Mouse (Mus musculus) CH12.LX (cell line): ENCODE results near the gene Vwa3a. TPM values are rescaled to one million over a fixed set of nuclear protein-coding genes. Genes with fewer than 3 reads are reported as not detected.

Experiments
- DNase-seq: peaks from one replicate; pipeline ENCODE4 v3.0.0-alpha.2; 2013; ENCODE audit errors: extremely low read depth
- H3K27ac ChIP-seq: 2 replicates; pipeline ENCODE4 v1.5.1; 2012; ENCODE audit warnings: low read depth, mild to moderate bottlenecking, control low read depth, moderate library complexity; ENCODE audit not compliant: insufficient read depth
- H3K27me3 ChIP-seq: replicated peaks from 2 replicates; pipeline ENCODE3; 2012; ENCODE audit warnings: inconsistent platforms
- H3K36me3 ChIP-seq, 2 experiments: replicated peaks in 1 of 2; 2 replicates each; pipeline versions ENCODE3 to v1.6.1; 2012; ENCODE audit warnings: inconsistent platforms in 1 of 2, low read length in 1 of 2, mild to moderate bottlenecking in 1 of 2, mixed read lengths in 1 of 2, moderate library complexity in 1 of 2; ENCODE audit not compliant: control insufficient read depth in 1 of 2, insufficient read depth in 1 of 2
- H3K4me1 ChIP-seq, 2 experiments: 2 replicates each; pipeline ENCODE4 v1.6.1; 2012; ENCODE audit warnings: inconsistent platforms in 1 of 2, moderate library complexity in 1 of 2; ENCODE audit not compliant: insufficient read depth in 2 of 2, control insufficient read depth in 1 of 2
- H3K4me2 ChIP-seq: 2 replicates; pipeline ENCODE4 v1.6.1; 2012; ENCODE audit warnings: low read depth, mild to moderate bottlenecking, control low read depth; ENCODE audit not compliant: poor library complexity, insufficient read depth, severe bottlenecking
- H3K4me3 ChIP-seq, 3 experiments: fragments of 150-350 bp in 1 of 3; sonication (generic) in 1 of 3; replicated peaks in 1 of 3; 2 replicates each; pipeline versions ENCODE3 to v1.5.1; 2011 to 2012; ENCODE audit warnings: low read depth in 2 of 3, low read length in 2 of 3, mild to moderate bottlenecking in 2 of 3, moderate library complexity in 2 of 3, control low read depth in 1 of 3, improper control_type of control experiment in 1 of 3, inconsistent platforms in 1 of 3, mixed read lengths in 1 of 3; ENCODE audit not compliant: poor library complexity in 1 of 3
- H3K79me2 ChIP-seq: replicated peaks from 2 replicates; pipeline ENCODE4 v1.6.1; 2012; ENCODE audit warnings: mild to moderate bottlenecking, moderate library complexity; ENCODE audit not compliant: control insufficient read depth, poor library complexity, insufficient read depth, severe bottlenecking; ENCODE audit errors: extremely low read depth
- H3K9ac ChIP-seq: 2 replicates; pipeline ENCODE4 v1.6.1; 2012; ENCODE audit warnings: low read depth, mild to moderate bottlenecking, control low read depth, moderate library complexity; ENCODE audit not compliant: insufficient read depth
- H3K9me3 ChIP-seq: replicated peaks from 2 replicates; pipeline ENCODE3; 2012; ENCODE audit warnings: low read length, inconsistent platforms, mixed read lengths
- CHD1 ChIP-seq: IDR thresholded peaks from 2 replicates; pipeline ENCODE4 v1.6.1; 2012; ENCODE audit warnings: low read depth, low read length, improper control_type of control experiment, inconsistent platforms
- CHD2 ChIP-seq: IDR thresholded peaks from 2 replicates; pipeline ENCODE4 v1.6.1; 2011; ENCODE audit warnings: low read length, improper control_type of control experiment
- CTCF ChIP-seq, 2 experiments: IDR thresholded peaks in 1 of 2; conservative IDR thresholded peaks in 1 of 2; 2 replicates each; pipeline ENCODE4 v1.5.1; 2011 to 2012; ENCODE audit warnings: low read depth in 2 of 2, low read length in 2 of 2, improper control_type of control experiment in 1 of 2, inconsistent platforms in 1 of 2, mild to moderate bottlenecking in 1 of 2, moderate library complexity in 1 of 2
- ELF1 ChIP-seq: IDR thresholded peaks from 2 replicates; pipeline ENCODE4 v1.6.1; 2014; ENCODE audit warnings: low read depth, mild to moderate bottlenecking, inconsistent platforms, low read length, improper control_type of control experiment
- ETS1 ChIP-seq: conservative IDR thresholded peaks from 2 replicates; pipeline ENCODE4 v1.6.1; 2012; ENCODE audit warnings: low read depth, mild to moderate bottlenecking, inconsistent platforms, low read length, improper control_type of control experiment, moderate library complexity
- HCFC1 ChIP-seq: IDR thresholded peaks from 2 replicates; pipeline ENCODE4 v1.6.1; 2012; ENCODE audit warnings: low read depth, mild to moderate bottlenecking, inconsistent platforms, low read length, improper control_type of control experiment
- IRF4 ChIP-seq: IDR thresholded peaks from 2 replicates; pipeline ENCODE4 v1.6.1; 2014; ENCODE audit warnings: low read depth, mild to moderate bottlenecking, inconsistent platforms, low read length, improper control_type of control experiment
- JUN ChIP-seq: IDR thresholded peaks from 2 replicates; pipeline ENCODE4 v1.6.1; 2011; ENCODE audit warnings: low read depth, mild to moderate bottlenecking, low read length, improper control_type of control experiment, moderate library complexity; ENCODE audit not compliant: insufficient read depth
- JUND ChIP-seq: conservative IDR thresholded peaks from 2 replicates; pipeline ENCODE4 v1.6.1; 2011; ENCODE audit warnings: low read depth, low read length, improper control_type of control experiment
- KAT2A ChIP-seq: IDR thresholded peaks from 2 replicates; pipeline ENCODE4 v1.6.1; 2012; ENCODE audit warnings: low read length, improper control_type of control experiment, inconsistent platforms; ENCODE audit not compliant: insufficient replicate concordance
- MAFK ChIP-seq: IDR thresholded peaks from 2 replicates; pipeline ENCODE4 v1.6.1; 2011; ENCODE audit warnings: low read length, improper control_type of control experiment; ENCODE audit not compliant: insufficient replicate concordance
- NRF1 ChIP-seq: IDR thresholded peaks from 2 replicates; pipeline ENCODE4 v1.6.1; 2014; ENCODE audit warnings: low read depth, mild to moderate bottlenecking, inconsistent platforms, low read length, improper control_type of control experiment, moderate library complexity
- PAX5 ChIP-seq: IDR thresholded peaks from 2 replicates; pipeline ENCODE4 v1.6.1; 2012; ENCODE audit warnings: low read length, inconsistent platforms, mixed read lengths
- POLR2AphosphoS2 ChIP-seq: IDR thresholded peaks from 2 replicates; pipeline ENCODE4 v1.6.1; 2011; ENCODE audit warnings: low read depth, low read length, improper control_type of control experiment
- RAD21 ChIP-seq: IDR thresholded peaks from 2 replicates; pipeline ENCODE4 v1.6.1; 2011; ENCODE audit warnings: low read depth, mild to moderate bottlenecking, low read length, improper control_type of control experiment, moderate library complexity
- SIN3A ChIP-seq: IDR thresholded peaks from 2 replicates; pipeline ENCODE4 v1.6.1; 2012; ENCODE audit warnings: low read length, improper control_type of control experiment, inconsistent platforms
- TBP ChIP-seq: conservative IDR thresholded peaks from 2 replicates; pipeline ENCODE4 v1.6.1; 2011; ENCODE audit warnings: low read depth, low read length, improper control_type of control experiment
- TCF12 ChIP-seq: IDR thresholded peaks from 2 replicates; pipeline ENCODE4 v1.6.1; 2014; ENCODE audit warnings: low read depth, mild to moderate bottlenecking, inconsistent platforms, low read length, improper control_type of control experiment
- USF1 ChIP-seq: IDR thresholded peaks from 2 replicates; pipeline ENCODE4 v1.6.1; 2014; ENCODE audit warnings: low read depth, mild to moderate bottlenecking, inconsistent platforms, low read length, improper control_type of control experiment
- USF2 ChIP-seq: conservative IDR thresholded peaks from 2 replicates; pipeline ENCODE4 v1.6.1; 2011; ENCODE audit warnings: low read depth, low read length, improper control_type of control experiment
- ZMIZ1 ChIP-seq: IDR thresholded peaks from 2 replicates; pipeline ENCODE4 v1.6.1; 2012; ENCODE audit warnings: low read depth, mild to moderate bottlenecking, inconsistent platforms, low read length, improper control_type of control experiment
- ZNF384 ChIP-seq: IDR thresholded peaks from 2 replicates; pipeline ENCODE4 v1.6.1; 2012; ENCODE audit warnings: low read depth, low read length, improper control_type of control experiment, inconsistent platforms
- dilution Hi-C: fragments of 300-500 bp; cut with MboI; formaldehyde crosslinking; loops from 2 replicates; pipeline ENCODE4 v1.14.3; 2020; ENCODE audit warnings: low sequenced_read_pairs; ENCODE audit not compliant: extremely low pct_unique_long_range_greater_than_20kb, extremely low pct_ligation_motif_present
- in situ Hi-C: fragments of 300-500 bp; cut with MboI; formaldehyde crosslinking; loops from 3 replicates; pipeline ENCODE4 v1.14.3; 2019; ENCODE audit warnings: low sequenced_read_pairs, low pct_ligation_motif_present, low pct_unique_long_range_greater_than_20kb, mixed read lengths
- polyA plus RNA-seq: library from polyadenylated mRNA; unstranded; fragments of >175 nt; gene quantifications from 2 replicates; pipeline ENCODE4 v1.2.1, GENCODE M21; 2012; ENCODE audit warnings: low read depth; ENCODE audit not compliant: insufficient read length
- total RNA-seq, 2 experiments: library from RNA; depleted of rRNA; stranded (reverse); fragments of 300-350 nt in 1 of 2; fragments of >200 nt in 1 of 2; gene quantifications; 2 replicates each; pipeline ENCODE4 v1.2.3; 2012 to 2014

The Vwa3a gene
- total and polyA plus RNA-seq, 3 experiments = not detected

DNA sequence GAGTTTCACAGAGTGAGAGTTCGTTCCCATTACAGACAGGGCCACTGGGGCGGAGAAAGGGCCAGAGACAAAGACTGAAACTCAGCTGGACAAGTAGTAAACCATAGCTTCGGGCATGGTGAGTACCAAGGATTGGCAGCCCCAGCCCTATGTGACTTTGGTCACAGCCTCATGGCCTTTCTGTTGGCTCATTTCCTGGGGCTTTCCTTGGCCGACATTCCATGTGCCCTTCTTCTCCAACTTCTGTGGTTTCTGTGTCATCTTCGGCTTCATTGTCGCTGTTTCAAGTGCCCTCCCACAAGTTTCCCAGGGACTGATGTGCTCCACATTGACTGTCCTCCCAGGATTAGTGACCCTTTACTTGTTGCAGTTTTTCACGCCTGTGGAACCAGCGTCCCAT lies 17.7 kb upstream of the Vwa3a start:
- no peak for TF ChIP-seq RAD21
- no peak for TF ChIP-seq TCF12
- no peak for TF ChIP-seq JUND
- no peak for TF ChIP-seq CHD1
- TF ChIP-seq PAX5 = no peak
- no peak for TF ChIP-seq POLR2AphosphoS2
- no peak for DNase-seq
- Histone ChIP-seq H3K27ac (no peak overlapping the region), H3K9me3 (no peaks in the 10 kb centered on the region), H3K36me3 (peaks cover 3 to 34% of the 10 kb centered on the region in 2 experiments), H3K4me3 (no peak overlapping the region), H3K4me2 (no peak overlapping the region), H3K79me2 (peaks cover under 1% of the 10 kb centered on the region; the same call in 1 of the 2 replicates), H3K9ac (no peak overlapping the region), H3K27me3 (no peaks in the 10 kb centered on the region), H3K4me1 (peaks cover 0 to 17% of the 10 kb centered on the region in 2 experiments; a peak in 2 of 4 replicates)
- in situ Hi-C loops (no loop called here), dilution Hi-C loops (no loop called here)

DNA sequence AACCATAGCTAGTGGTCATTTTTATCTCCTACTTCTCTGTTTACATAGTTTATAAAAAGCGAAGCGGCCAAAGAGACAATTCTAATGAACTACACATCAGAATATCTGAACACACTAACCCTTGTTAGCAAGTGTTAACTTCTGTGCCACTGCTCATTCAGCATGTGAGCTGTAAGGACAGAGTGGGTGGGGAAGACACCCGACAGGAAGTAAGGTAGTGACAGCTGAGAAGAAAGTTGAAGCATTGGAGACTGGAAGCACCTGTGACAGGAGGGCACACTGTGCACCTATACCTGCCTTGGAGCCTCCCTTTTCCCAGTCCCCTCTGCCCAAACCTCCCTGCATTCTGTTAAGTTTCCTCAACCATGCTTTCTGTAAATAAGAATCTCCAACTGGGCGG lies 17.1 kb upstream of the Vwa3a start:
- Histone ChIP-seq H3K4me2 (no peak overlapping the region), H3K4me3 (no peak overlapping the region), H3K9me3 (no peaks in the 10 kb centered on the region), H3K36me3 (peaks cover 4 to 34% of the 10 kb centered on the region in 2 experiments), H3K9ac (no peak overlapping the region), H3K27ac (no peak overlapping the region), H3K4me1 (peaks cover 0 to 17% of the 10 kb centered on the region in 2 experiments; a peak in 2 of 4 replicates), H3K27me3 (no peaks in the 10 kb centered on the region), H3K79me2 (no peaks in the 10 kb centered on the region)
- in situ Hi-C loops = no loop called here
- DNase-seq = no peak
- TF ChIP-seq SIN3A = no peak
- TF ChIP-seq ZMIZ1 = no peak
- TF ChIP-seq TCF12 = no peak
- TF ChIP-seq CTCF (conservative IDR thresholded peaks at IDR 0.05 in 1 of 2, IDR thresholded peaks at IDR 0.05 in 1 of 2; ENCODE audit: low read depth in 2 of 2, low read length in 2 of 2) = no peak
- no peak for TF ChIP-seq ZNF384
- TF ChIP-seq JUN = no peak
- no peak for TF ChIP-seq USF1
- no peak for TF ChIP-seq CHD2
- no peak for TF ChIP-seq TBP
- no peak for TF ChIP-seq ELF1
- TF ChIP-seq MAFK = no peak
- TF ChIP-seq HCFC1 = no peak
- no peak for TF ChIP-seq IRF4
- TF ChIP-seq KAT2A = no peak
- TF ChIP-seq USF2 = no peak
- no peak for TF ChIP-seq RAD21
- no peak for TF ChIP-seq ETS1
- no peak for TF ChIP-seq NRF1
- dilution Hi-C loops = no loop called here
